Mouse (Mus musculus): ENCODE measurements around the gene Fxyd7.

Gene Fxyd7

GRCm38 (mm10) chr7:31074713-31075069 is 23.4 kb upstream of the Fxyd7 start:
- no peak for DNase-seq

GRCm38 (mm10) chr7:31074061-31074712 is 22.9 kb upstream of the Fxyd7 start:
- DNase-seq = no peak

DNA sequence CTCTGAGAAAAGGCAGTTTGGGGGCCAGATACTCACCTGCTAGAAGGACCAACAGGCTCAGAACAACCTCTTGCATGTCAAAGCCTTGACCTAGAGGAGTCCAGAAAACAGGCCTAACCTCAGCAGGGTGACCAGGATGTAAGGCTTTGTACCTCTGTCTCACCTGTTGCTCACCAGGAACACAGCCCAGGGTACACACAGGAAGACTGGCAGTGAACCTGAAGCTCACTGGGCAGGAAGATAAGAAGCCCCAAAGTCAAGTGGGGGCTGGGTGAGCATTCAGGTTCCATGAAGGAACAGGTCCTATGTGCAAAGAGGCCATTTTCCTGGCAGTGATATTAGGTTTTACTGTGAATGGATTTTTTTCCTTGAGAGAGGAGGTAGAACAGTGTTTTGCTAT is 22.3 kb upstream of the Fxyd7 start:
- no peak for DNase-seq

- DNase-seq = no peak
Measured at GRCm38 (mm10) chr7:31072326-31072725, 21.1 kb upstream of the Fxyd7 start.

GRCm38 (mm10) chr7:31070324-31070723 is 19.1 kb upstream of the Fxyd7 start:
- DNase-seq = no peak

DNA sequence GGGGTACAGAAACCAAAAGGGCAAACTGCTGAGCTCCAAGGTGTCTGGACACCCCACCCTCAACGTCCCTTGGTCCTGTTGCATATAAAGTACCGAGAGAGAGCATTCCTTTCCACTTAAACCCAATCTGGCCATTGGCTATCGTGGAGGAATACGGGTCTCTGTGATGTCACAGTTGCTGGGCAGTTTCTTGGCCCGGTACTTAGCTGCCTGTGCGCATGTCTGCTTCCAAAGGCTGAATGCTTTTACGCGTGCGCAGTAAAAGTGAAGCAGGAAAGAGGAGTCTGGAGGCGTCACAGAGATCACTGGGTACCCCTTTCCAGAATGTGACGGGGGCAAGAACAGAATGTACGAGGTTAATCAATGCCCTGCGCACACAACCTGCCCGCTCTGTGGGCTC is 18.2 kb upstream of the Fxyd7 start:
- DNase-seq = no peak

DNA sequence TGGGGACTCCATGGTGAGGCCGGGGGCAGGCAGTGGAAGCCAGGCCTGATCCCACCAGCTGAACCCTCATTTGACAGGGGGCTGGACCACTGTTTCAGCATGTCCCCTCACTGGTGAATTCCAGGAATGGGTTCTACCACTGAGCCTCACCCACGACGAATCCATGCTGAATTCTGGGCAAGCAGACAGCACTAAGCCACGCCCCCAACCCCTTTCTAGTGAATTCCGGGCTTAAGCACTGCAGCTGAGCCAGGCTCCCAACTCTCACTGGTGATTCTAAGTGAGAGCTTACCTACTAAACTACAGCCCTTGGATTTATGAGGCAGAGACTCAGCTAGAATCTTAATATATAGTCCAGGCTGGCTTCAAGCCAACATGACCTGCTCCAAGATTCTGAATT is 16.6 kb upstream of the Fxyd7 start:
- DNase-seq = peak in 1 of 2 experiments; percentile 49

DNA sequence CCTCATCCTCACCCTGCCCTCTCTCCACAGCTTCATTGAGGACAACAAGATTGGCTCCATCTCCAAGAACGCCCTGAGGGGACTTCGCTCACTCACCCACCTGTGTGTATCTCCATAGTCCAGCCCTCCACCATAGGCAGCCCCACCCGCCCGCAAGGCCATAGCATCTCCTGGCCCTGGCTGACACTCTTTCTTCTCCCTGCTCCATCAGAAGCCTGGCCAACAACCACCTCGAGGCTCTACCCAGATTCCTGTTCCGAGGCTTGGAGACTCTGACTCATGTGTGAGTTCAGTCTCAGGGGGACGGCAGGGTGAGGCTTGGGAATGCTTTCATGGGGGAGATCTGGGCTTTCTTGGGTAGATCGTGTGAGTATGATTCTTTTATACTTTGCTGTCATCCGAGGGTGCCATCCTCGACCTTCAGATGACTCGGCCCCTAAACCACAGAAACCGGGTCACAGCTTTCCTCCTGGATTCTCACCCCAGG is 11.8 kb upstream of the Fxyd7 start:
- no peak for DNase-seq

DNA sequence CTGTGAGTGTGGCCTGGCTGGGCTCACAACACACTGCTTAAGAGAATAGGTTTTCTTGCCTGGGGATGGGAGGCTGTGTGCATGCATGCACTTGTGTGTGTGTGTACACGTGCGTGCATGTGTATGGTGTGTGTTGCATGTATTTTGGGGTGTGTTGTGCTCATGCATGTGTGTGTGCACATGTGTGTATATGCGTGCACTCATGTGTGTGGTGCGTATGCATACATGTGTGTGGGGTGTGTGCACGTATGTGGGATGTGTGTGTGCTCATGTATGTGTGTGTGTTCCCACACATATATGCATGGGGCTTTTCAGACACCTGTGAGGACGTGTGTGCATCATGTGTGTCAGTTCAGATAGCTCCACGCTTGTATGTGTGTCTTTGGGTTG is 9.3 kb upstream of the Fxyd7 start:
- peak in 1 of 2 experiments; percentile 20 for DNase-seq

- DNase-seq = no peak
Measured at GRCm38 (mm10) chr7:31059919-31060620, 8.8 kb upstream of the Fxyd7 start.

GRCm38 (mm10) chr7:31059108-31059507 is 7.8 kb upstream of the Fxyd7 start, which contains the start of gene Lgi4:
TSS of gene Lgi4 (plus strand) at chr7:31059342.
- peak; percentile 75 to 81 for DNase-seq

GRCm38 (mm10) chr7:31058211-31058610 is 6.9 kb upstream of the Fxyd7 start:
- DNase-seq = no peak

DNA sequence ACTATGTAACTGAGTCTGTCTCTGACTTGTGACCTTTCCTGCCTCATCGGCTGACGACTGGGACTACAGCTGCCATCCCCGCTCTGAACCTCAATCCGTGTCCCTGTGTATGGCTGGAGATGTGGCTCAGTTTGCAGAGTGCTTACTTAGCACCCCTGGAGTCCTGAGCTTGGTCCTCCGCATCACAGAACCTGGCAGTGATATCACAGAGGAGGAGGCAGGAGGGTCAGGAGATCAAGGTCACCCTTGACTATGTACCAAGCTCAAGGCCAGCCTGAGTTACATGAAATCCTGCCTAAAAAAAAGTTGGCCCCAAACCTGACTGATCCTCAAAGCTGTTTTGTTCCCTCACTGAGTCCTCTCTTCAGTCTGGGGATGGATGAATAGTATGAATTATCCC is 6.5 kb upstream of the Fxyd7 start:
- DNase-seq = peak in 1 of 2 experiments; percentile 17

DNA sequence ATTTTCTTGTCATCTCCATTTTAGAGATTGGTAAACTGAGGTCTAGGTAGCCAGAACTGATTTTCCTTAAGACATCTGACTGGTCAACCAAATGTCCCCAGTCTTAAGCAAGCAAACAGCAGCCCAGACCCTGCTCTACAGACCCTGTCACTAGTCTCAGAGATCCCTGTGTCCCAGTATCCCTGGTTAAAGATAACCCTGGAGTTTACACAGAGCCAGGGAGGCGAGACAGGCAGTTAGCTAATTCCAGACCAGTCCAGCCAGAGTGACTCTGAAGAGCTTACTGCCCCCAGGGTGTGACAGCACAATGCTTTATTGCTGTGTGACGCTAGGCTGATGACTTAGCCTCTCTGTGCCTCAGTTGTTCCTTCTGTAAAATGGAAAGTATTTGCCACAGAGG is 5.8 kb upstream of the Fxyd7 start, which contains the start of gene Fxyd1:
Gene Fxyd1 (minus strand): TSS at position 129 of the 400 bp plus-strand sequence.
- DNase-seq = no peak

DNA sequence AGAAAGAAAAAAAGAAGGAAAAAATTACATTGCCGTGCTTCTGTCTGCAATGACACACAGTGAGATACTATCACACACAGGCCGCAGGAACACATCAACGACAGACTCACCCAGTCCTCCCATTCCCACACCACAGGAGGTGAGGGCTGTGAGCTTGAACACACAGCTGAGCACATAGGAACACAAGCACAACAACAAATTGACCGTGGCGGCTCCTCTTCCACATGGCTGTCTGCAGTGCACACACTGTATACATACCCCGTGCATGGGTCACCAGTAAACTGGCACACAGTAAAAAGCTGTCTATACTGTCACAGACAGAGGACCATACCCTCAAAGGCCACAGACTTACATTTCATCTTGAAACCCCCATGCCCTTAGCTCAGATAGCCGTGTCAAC is 5.2 kb upstream of the Fxyd7 start:
- DNase-seq = no peak

DNA sequence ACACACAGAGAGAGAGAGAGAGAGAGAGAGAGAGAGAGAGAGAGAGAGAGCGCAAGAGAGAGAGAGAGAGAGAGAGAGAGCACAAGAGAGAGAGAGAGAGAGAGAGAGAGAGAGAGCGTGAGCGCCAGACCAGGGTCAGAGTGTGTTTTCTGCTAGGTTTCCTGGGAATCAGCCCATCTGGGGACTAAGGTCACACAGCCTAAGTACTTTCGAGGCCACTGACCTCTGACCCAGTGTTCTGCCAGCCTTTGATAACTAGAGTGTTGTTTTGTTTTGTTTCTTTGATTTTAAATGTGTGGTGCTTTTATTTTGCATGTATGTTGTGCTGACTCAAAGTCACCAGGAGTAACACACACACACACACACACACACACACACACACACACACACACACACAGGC is 4.6 kb upstream of the Fxyd7 start:
- peak; percentile 60 to 73 for DNase-seq

DNA sequence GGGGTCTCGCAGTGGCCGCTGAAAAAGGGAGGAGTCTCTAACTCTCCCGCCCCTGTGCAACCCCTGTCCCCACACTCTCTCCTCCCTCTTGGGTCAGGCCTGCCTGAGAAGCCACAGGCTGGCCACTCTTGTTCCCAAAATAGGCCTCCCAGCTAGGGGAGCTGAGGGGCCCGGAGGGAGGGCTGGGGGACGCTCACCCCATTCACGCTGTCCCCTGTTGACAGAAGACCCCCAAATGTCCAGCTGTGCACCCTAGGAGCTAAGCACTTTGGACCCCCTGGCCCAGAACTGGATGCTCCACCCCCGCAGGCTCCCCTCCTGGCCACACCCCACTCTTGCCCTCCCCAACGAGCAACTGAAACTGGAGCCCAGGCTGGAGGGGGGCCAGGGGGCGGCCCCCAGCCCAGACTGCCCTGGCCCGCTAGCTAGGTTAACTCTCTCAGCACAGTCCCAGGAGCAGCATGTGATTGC is 4.1 kb upstream of the Fxyd7 start:
- DNase-seq = peak; percentile 68 to 87

DNA sequence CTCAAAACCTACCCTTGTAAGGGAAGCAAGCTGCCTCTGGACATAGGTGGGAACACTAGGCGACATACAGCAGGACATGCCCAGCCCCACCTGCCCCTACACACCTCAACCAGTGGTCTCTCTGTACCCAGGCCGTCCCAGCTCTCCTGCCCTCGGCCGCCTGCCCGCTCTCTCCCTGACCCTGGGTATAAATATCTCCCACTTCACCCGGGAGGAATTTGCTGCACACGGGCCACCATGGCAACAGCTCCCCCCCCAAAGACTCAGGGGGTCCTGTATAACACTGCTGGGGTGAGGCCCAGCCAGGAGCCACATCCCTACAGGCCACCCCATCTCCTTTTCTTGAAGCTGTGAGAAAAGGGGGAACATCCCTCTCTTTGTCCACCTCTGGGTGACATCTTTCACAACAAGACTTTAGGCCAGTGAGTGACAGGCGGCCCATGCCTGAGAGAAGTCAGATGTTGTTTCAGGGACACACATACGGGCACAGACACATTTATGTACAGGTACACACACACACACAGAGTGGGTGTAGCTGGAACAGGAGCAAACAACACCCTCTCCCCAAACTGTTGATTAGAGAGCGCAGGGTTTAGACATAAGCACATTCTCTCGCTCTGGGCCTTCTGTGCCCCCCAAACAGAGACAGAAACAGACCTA is 3.5 kb upstream of the Fxyd7 start:
- peak in 1 of 2 experiments; percentile 34 for DNase-seq

- DNase-seq = peak; percentile 28 to 33
Measured at GRCm38 (mm10) chr7:31053882-31054447, 2.7 kb upstream of the Fxyd7 start.

GRCm38 (mm10) chr7:31052636-31053434 is 1.6 kb upstream of the Fxyd7 start:
- DNase-seq = peak in 1 of 2 experiments; percentile 51

- DNase-seq = peak in 1 of 2 experiments; percentile 27
Measured at GRCm38 (mm10) chr7:31052251-31052635, 976 bp upstream of the Fxyd7 start.

DNA sequence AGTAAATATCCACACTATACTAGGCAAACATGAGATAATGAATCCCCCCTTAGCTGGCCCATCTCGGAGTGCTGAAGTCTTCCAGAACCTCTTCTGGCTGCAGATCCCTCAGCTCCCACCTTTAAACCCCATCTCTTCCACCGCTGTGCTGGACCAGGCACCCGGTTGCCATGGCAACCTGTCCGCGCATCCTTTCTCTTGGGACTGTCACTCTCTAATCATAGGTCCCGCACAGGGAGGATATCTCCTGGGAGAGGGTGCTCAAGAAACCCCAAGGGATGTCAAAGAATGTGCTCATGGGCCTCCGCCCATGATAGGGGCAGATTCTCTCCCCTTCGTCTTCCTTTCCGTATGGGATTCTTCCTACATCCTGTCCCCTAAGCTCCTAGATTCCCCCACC is 346 bp downstream of the Fxyd7 start:
- peak in 1 of 2 experiments; percentile 21 for DNase-seq

Data from kidney, postnatal 25 days (tissue).